Mouse (Mus musculus) CH12.LX (cell line): ENCODE measurements around the gene Gfod2.

Experiments
- CTCF ChIP-seq, 2 experiments: IDR thresholded peaks in 1 of 2; conservative IDR thresholded peaks in 1 of 2; 2 replicates each; pipeline ENCODE4 v1.5.1; 2011 to 2012; ENCODE audit warnings: low read depth in 2 of 2, low read length in 2 of 2, improper control_type of control experiment in 1 of 2, inconsistent platforms in 1 of 2, mild to moderate bottlenecking in 1 of 2, moderate library complexity in 1 of 2
- GABPA ChIP-seq: IDR thresholded peaks from 2 replicates; pipeline ENCODE4 v1.6.1; 2012; ENCODE audit warnings: low read depth, low read length, improper control_type of control experiment, inconsistent platforms; ENCODE audit not compliant: insufficient replicate concordance
- MEF2A ChIP-seq: IDR thresholded peaks from 2 replicates; pipeline ENCODE4 v1.6.1; 2014; ENCODE audit warnings: low read depth, mild to moderate bottlenecking, inconsistent platforms, low read length, improper control_type of control experiment, borderline replicate concordance
- POLR2A ChIP-seq: IDR thresholded peaks from 2 replicates; pipeline ENCODE4 v1.6.1; 2011; ENCODE audit warnings: low read depth, mild to moderate bottlenecking, improper control_type of control experiment, low read length
- TBP ChIP-seq: conservative IDR thresholded peaks from 2 replicates; pipeline ENCODE4 v1.6.1; 2011; ENCODE audit warnings: low read depth, low read length, improper control_type of control experiment
- ZC3H11A ChIP-seq: IDR thresholded peaks from 2 replicates; pipeline ENCODE4 v1.6.1; 2012; ENCODE audit warnings: low read depth, mild to moderate bottlenecking, inconsistent platforms, low read length, improper control_type of control experiment

GRCm38 (mm10) chr8:105788927-105789326 is 30.5 kb upstream of the Gfod2 start:
- TF ChIP-seq TBP: no peak
- TF ChIP-seq GABPA: no peak
- no peak for TF ChIP-seq CTCF (conservative IDR thresholded peaks at IDR 0.05 in 1 of 2, IDR thresholded peaks at IDR 0.05 in 1 of 2; ENCODE audit: low read depth in 2 of 2, low read length in 2 of 2)
- TF ChIP-seq MEF2A: no peak
- no peak for TF ChIP-seq POLR2A
- TF ChIP-seq ZC3H11A: no peak
